Mouse (Mus musculus) liver, adult 2 months (tissue): ENCODE results near the gene 1500009C09Rik. TPM values are rescaled to one million over a fixed set of nuclear protein-coding genes. Genes with fewer than 3 reads are reported as not detected.
A peak's percentile ranks its signal among the peaks of the same experiment; 100 is the strongest.
"Not testable (repeated sequence)": the region's sequence is repeated elsewhere in the genome, so short reads cannot be mapped to it uniquely, and the experiment has no call there.

Source experiments
- DNase-seq: peaks from one replicate; pipeline ENCODE4 v3.0.0-alpha.2; 2011; ENCODE audit warnings: low read depth, low spot score; ENCODE audit errors: extremely low read depth
- H3K27ac ChIP-seq: fragments of 200-500 bp; replicated peaks from 2 replicates; pipeline ENCODE4 v1.5.1; 2012; ENCODE audit warnings: low read depth, mild to moderate bottlenecking, control low read depth, inconsistent platforms, low read length; ENCODE audit not compliant: insufficient read depth
- H3K27me3 ChIP-seq: fragments of 200-500 bp; 2 replicates; pipeline ENCODE4 v1.6.1; 2012; ENCODE audit warnings: mild to moderate bottlenecking, moderate library complexity, low read length, inconsistent platforms; ENCODE audit not compliant: control insufficient read depth, insufficient read depth
- H3K36me3 ChIP-seq: fragments of 200-500 bp; 2 replicates; pipeline ENCODE4 v1.6.1; 2012; ENCODE audit warnings: low read length, inconsistent platforms; ENCODE audit not compliant: control insufficient read depth, insufficient read depth
- H3K4me1 ChIP-seq: fragments of 200-500 bp; 2 replicates; pipeline ENCODE4 v1.6.1; 2011; ENCODE audit warnings: low read length; ENCODE audit not compliant: control insufficient read depth, insufficient read depth
- H3K4me3 ChIP-seq: fragments of 200-500 bp; 2 replicates; pipeline ENCODE4 v1.5.1; 2011; ENCODE audit warnings: low read depth, mild to moderate bottlenecking, control low read depth, low read length, moderate library complexity; ENCODE audit not compliant: insufficient read depth
- H3K79me2 ChIP-seq: fragments of 200-500 bp; 2 replicates; pipeline ENCODE4 v1.6.1; 2012; ENCODE audit warnings: inconsistent platforms, mild to moderate bottlenecking, low read length, moderate library complexity; ENCODE audit not compliant: control insufficient read depth, insufficient read depth
- H3K9ac ChIP-seq: fragments of 200-500 bp; 2 replicates; pipeline ENCODE4 v1.6.1; 2012; ENCODE audit warnings: low read depth, mild to moderate bottlenecking, control low read depth, inconsistent platforms, low read length
- CTCF ChIP-seq: fragments of 200-500 bp; IDR thresholded peaks from 2 replicates; pipeline ENCODE4 v1.5.1; 2011; ENCODE audit warnings: low read depth, low read length, control low read depth
- POLR2A ChIP-seq: fragments of 200-500 bp; IDR thresholded peaks from 2 replicates; pipeline ENCODE4 v1.6.1; 2011; ENCODE audit warnings: low read length, control low read depth; ENCODE audit not compliant: insufficient read depth; ENCODE audit errors: extremely low read depth
- WGBS: fragments of 180-500 bp; shearing (Covaris S2); methylation state at CpG from one replicate; pipeline ENCODE4 v1.1.7; 2018; 5-methylcytosine and 5-hydroxymethylcytosine counted together
- polyA plus RNA-seq: library from polyadenylated mRNA; depleted of rRNA; stranded (reverse); fragments of >200 nt; gene quantifications from 2 replicates; pipeline ENCODE4 v1.2.3, GENCODE M21; 2012
- total RNA-seq: library from RNA; depleted of rRNA; stranded (reverse); fragments of >200 nt; gene quantifications from 2 replicates; pipeline ENCODE4 v1.2.3, GENCODE M21; 2014

Gene 1500009C09Rik
- total and polyA plus RNA-seq, 2 experiments, result 0.18 TPM; not detected in 1

DNA sequence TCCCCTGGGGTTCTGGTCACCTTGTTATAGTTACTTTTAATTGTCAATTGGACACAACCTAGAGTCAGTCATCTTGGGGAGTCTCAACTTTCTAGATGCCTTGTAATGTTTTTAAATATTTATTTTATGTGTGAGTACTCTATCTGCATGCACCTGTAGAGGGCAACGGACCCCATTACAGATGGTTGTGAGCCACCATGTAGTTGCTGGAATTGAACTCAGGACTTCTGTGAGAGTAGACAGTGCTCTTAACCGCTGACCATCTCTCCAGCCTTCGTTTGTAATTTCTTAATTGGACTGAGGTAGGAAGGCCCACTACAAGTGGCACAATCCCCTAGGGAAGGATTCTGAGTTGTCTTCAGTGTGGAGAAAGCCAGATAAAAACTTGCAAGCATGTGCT lies 8.9 kb upstream of the 1500009C09Rik start:
- WGBS, result 83% methylated on average over 3 of the region's 3 CpGs
- Histone ChIP-seq H3K4me1 (peaks cover 8% of the 10 kb centered on the region), H3K36me3 (no peaks in the 10 kb centered on the region), H3K79me2 (no peaks in the 10 kb centered on the region), H3K4me3 (peak overlapping the region; percentile 98; the same call in 1 of the 2 replicates), H3K9ac (no peak overlapping the region), H3K27me3 (no peaks in the 10 kb centered on the region), H3K27ac (no peak overlapping the region)
- TF ChIP-seq POLR2A (no peak), CTCF (no peak)
- no peak for DNase-seq

DNA sequence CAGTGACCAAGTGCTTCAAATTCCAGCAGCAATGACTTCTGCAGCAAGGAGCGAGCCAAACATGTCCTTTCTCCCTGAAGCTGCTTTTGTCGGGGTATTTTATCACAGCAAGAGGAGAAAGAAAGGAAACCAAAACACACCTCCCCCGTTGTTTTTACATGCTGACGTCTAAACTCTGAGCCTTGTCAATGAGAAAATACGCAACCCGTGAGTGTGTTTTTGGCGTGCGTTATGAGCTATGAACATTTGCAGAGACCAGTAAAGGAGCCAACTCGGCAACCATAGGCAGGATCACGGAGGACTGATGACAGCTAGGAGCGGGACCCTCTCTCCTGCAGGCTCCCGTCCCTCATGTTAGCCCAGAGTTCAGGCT lies 8.5 kb upstream of the 1500009C09Rik start:
- H3K9ac ChIP-seq, result peak overlapping the region; percentile 13
- H3K79me2 ChIP-seq, result no peaks in the 10 kb centered on the region
- H3K36me3 ChIP-seq, result no peaks in the 10 kb centered on the region
- H3K27ac ChIP-seq, result no peak overlapping the region
- DNase-seq, result no peak
- 4% methylated on average over 12 of the region's 12 CpGs for WGBS
- peaks cover 8% of the 10 kb centered on the region for H3K4me1 ChIP-seq
- H3K27me3 ChIP-seq, result no peaks in the 10 kb centered on the region
- TF ChIP-seq CTCF (no peak), POLR2A (no peak)
- H3K4me3 ChIP-seq, result peak overlapping the region; percentile 98

DNA sequence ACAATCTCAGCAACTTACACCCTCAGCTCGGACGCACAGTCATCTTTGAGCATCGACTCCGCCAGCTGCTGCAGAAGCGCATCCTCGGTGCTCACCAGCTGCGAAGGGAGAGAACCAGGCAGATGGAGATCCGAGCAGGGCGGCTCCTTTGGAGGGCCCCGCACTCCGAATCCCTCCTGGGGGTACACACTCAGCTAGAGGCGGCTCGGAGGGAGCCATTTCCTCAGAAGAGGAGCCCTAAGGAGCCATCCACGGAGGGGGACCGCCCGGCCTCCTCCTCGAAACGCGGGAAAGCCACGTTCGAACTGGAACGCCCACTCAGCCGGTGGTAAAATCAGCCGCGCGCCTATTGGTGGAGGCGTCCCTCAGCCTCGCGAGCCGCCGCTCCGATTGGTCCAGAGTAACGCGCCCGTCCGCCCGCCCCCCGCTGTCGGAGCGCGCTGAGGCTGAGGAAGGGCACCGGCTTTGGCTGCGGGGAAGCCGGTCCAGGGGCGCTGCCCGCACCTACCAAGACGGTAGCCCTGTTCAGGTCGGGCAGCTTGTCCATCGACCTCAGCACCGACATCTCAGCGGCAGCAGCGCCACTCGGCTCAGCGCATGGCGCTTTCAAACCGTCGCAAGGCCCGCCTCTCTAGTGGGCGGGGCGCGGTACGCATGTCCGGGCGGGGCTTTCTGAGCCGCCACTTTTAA lies 7.9 kb upstream of the 1500009C09Rik start, which contains the start of gene Cenpm:
TSS of gene Cenpm (minus strand) at position 634 of the 690 bp plus-strand sequence.
- no peaks in the 10 kb centered on the region for H3K79me2 ChIP-seq
- H3K4me3 ChIP-seq, result peak within 1 kb of the TSS; percentile 98
- DNase-seq, result peak; percentile 58
- H3K27ac ChIP-seq, result peak within 1 kb of the TSS; percentile 60
- H3K36me3 ChIP-seq, result no peaks in the 10 kb centered on the region
- H3K9ac ChIP-seq, result peak within 1 kb of the TSS; percentile 91
- H3K4me1 ChIP-seq, result peaks cover 8% of the 10 kb centered on the region
- under 1% methylated on average over 65 of the region's 65 CpGs for WGBS
- H3K27me3 ChIP-seq, result no peaks in the 10 kb centered on the region
- TF ChIP-seq CTCF, result no peak
- TF ChIP-seq POLR2A, result no peak

GRCm38 (mm10) chr15:82244805-82245161 lies 7.4 kb upstream of the 1500009C09Rik start:
- not testable (repeated sequence) for H3K4me1 ChIP-seq, H3K27ac ChIP-seq, DNase-seq, H3K4me3 ChIP-seq, H3K79me2 ChIP-seq, H3K36me3 ChIP-seq, H3K9ac ChIP-seq, H3K27me3 ChIP-seq
- WGBS, result 23% methylated on average over 9 of the region's 9 CpGs

- Histone ChIP-seq H3K27ac (no peak overlapping the region), H3K9ac (no peak overlapping the region), H3K79me2 (no peaks in the 10 kb centered on the region), H3K36me3 (no peaks in the 10 kb centered on the region), H3K4me1 (peaks cover 5% of the 10 kb centered on the region; the same call in 1 of the 2 replicates), H3K27me3 (no peaks in the 10 kb centered on the region), H3K4me3 (no peak overlapping the region)
- peak; percentile 8 for DNase-seq
- no peak for TF ChIP-seq CTCF
- no peak for TF ChIP-seq POLR2A
- WGBS, result 61% methylated on average over 3 of the region's 3 CpGs
Observed at GRCm38 (mm10) chr15:82247131-82247776, 4.9 kb upstream of the 1500009C09Rik start.

GRCm38 (mm10) chr15:82251579-82251978 lies 618 bp upstream of the 1500009C09Rik start:
- Histone ChIP-seq H3K9ac (no peak overlapping the region), H3K79me2 (no peaks in the 10 kb centered on the region), H3K36me3 (no peaks in the 10 kb centered on the region), H3K27me3 (no peaks in the 10 kb centered on the region), H3K4me1 (no peaks in the 10 kb centered on the region), H3K27ac (no peak overlapping the region), H3K4me3 (no peak overlapping the region)
- DNase-seq, result no peak
- 96% methylated on average over 3 of the region's 3 CpGs for WGBS
- no peak for TF ChIP-seq POLR2A
- TF ChIP-seq CTCF, result no peak
